Mouse (Mus musculus) urinary bladder, postnatal 4 days (tissue): Measurements from ENCODE around the gene Gm13283.
"Not testable (repeated sequence)": the region's sequence is repeated elsewhere in the genome, so short reads cannot be mapped to it uniquely, and the experiment has no call there.

Experiments used
- DNase-seq, 2 experiments: peaks; one replicate each; pipeline ENCODE4 v3.0.0; 2021 to 2022; ENCODE audit warnings: low spot score in 2 of 2

The Gm13283 gene

GRCm38 (mm10) chr4:88759610-88760268 lies at the start of gene Gm13283:
Gm13283 (plus strand) TSS chr4:88760119.
- DNase-seq, result peak; percentile 46 to 75

GRCm38 (mm10) chr4:88714281-88714680 lies 45.6 kb upstream of the Gm13283 start:
- no peak for DNase-seq

- DNase-seq, result no peak
Measured at GRCm38 (mm10) chr4:88715059-88715458, 44.9 kb upstream of the Gm13283 start.

- no peak for DNase-seq
Measured at GRCm38 (mm10) chr4:88718715-88719114, 41.2 kb upstream of the Gm13283 start.

DNA sequence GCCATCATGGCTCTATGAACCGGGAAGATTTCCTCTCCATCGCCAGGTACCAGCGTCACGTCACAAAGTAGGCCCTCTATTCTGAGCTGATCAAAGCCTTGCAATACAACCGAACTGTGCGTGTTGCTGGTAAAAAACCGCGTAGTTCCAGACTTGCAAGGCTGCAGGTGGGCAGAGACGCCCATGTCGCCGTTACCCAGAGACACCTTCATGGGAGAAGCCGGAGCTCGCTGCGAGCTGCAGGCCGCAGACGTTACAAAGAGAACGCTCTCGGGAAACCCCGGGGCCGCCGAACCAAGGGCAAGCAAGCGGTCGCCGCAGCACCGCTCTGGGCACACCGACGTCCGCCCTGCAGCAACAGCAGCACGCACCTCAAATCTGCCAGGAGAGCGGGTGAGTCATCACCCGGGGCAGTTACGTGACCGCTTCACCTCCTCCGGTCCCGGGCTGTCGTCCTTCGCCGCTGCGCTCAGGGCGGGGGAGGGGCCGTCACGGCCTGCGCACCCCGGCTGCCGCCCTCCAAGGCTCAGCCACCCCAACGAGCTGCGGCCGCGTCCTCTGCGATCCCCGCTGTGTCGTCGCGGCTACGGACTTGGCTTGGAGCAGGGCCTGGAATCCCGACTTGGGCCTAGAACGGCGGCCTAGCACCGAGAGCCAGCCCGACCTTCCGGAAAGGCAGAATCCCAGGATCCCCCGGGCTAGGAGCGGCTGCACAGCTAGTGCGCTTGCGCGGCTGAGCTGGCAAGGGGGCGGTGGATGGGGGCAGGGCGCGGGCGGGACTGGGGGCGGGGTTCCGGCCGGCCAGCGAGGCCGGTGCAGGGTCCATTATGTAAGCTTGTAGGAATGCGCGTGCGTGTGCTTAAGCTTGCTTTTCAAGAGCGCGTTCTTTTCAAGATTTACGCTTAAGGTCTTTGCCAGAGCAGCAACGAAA lies 37.9 kb upstream of the Gm13283 start, which contains the start of the genes Gm26566 and Klhl9:
TSS of gene Gm26566 (plus strand) at position 15 of the 931 bp plus-strand sequence.
TSS of gene Klhl9 (minus strand) at position 675 of the 931 bp plus-strand sequence.
- peak; percentile 92 to 93 for DNase-seq

GRCm38 (mm10) chr4:88723497-88724090 lies 36.3 kb upstream of the Gm13283 start:
- DNase-seq, result no peak

- no peak for DNase-seq
Measured at GRCm38 (mm10) chr4:88726727-88727126, 33.2 kb upstream of the Gm13283 start.

DNA sequence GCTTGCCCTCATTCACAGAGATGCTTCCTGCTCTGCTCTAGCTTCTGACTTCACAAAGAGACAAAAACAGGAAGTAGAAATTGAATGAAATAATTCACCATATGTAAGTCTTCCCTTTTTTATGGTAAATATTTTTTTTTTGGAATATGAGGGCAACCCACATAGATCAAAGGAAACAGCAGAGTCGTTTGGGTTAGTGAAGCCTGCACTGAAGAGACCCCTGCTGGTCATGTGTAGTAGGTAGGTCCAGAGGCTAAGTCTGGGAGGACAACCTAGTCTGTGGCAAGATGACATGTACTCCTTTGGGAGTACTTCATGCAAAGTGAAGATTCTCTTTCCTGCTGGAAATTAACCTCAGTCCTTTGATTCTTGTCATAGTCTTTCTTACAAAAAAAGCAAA lies 32.6 kb upstream of the Gm13283 start:
- DNase-seq, result no peak

- peak in 1 of 2 experiments; percentile 73 for DNase-seq
Measured at GRCm38 (mm10) chr4:88738480-88738879, 21.4 kb upstream of the Gm13283 start.

DNA sequence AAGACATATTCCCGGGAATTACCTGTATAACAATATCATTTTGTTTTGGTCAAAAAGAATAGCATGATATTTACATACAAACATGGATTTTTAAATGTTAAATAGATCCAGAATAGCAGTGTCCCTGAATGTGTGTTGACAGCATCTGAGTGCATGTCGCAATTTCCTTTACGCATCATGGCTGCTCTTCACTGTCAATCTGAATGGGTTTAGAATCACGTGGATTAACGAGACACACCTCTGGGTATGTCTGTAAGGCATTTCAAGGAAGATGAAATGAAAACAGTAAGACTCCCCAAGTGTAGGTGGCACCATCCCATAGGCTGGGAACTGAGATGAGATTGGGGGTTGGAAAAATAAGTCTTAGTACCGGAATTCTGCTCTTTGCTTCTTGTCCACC lies 20.9 kb upstream of the Gm13283 start:
- DNase-seq, result no peak

- no peak for DNase-seq
Measured at GRCm38 (mm10) chr4:88741426-88741825, 18.5 kb upstream of the Gm13283 start.

GRCm38 (mm10) chr4:88742771-88743371 lies 17.0 kb upstream of the Gm13283 start:
- no peak for DNase-seq

GRCm38 (mm10) chr4:88744207-88744606 lies 15.7 kb upstream of the Gm13283 start:
- no peak for DNase-seq

- DNase-seq, result no peak
Measured at GRCm38 (mm10) chr4:88749926-88750325, 10.0 kb upstream of the Gm13283 start.

- DNase-seq, result peak; percentile 79 to 90
Measured at GRCm38 (mm10) chr4:88754818-88755340, 5.0 kb upstream of the Gm13283 start, which contains the start of gene Gm13271. Gm13271 (plus strand) TSS chr4:88754868.

GRCm38 (mm10) chr4:88756581-88757513 lies 3.1 kb upstream of the Gm13283 start:
- DNase-seq, result not testable (repeated sequence)

DNA sequence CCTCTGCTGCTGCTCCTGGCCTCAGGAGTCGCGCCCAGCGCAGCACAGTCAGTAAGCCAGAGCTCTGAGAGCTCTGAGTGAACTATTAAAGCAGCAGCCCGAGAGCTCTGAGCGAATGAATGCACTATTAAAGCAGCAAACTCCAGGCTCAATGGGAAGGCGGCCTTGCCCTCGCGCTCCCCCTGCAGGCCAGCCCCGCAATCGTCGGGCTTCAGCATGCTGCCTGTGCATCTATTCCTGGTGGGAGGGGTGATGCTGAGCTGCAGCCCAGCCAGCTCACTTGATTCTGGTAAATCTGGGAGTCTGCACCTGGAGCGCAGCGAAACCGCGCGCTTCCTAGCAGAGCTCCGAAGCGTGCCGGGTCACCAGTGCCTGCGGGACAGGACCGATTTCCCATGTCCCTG lies 2.3 kb upstream of the Gm13283 start:
- peak; percentile 91 to 92 for DNase-seq

DNA sequence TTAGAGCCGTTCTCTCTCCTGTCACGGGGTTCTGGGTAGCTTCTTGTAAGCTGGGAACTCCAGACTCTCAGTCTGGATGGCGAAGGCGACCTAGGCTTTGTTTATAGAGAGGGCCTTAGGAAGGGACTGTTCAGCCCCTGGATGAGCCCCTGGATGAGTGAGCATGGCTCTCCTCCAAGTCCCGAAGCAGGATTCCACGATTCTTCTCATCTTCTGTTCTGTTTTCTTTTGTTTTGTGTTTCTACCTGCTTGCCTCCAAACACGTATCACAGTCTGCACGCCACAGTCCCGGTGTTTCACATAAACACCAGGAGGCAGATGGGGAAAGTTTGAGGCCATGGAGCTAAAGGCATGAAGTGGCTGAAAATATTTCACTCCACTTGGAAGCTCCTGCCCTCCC lies 1.2 kb upstream of the Gm13283 start:
- not testable (repeated sequence) for DNase-seq

DNA sequence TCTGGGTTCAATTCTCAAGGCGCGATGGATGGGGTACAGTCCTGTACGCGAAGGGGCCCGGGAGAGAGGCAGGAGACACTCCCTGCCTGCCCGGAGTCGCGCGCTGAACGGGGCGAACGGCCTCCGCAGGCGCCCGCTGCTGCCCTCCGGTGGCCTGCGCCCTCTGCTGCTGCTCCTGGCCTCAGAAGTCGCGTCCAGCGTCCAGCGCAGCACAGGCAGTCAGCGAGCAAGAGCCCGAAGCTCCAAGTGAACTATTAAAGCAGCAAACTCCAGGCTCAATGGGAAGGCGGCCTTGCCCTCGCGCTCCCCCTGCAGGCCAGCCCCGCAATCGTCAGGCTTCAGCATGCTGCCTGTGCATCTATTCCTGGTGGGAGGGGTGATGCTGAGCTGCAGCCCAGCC lies 512 bp downstream of the Gm13283 start:
- peak; percentile 71 to 78 for DNase-seq

GRCm38 (mm10) chr4:88761776-88762175 lies 1.9 kb downstream of the Gm13283 start:
- DNase-seq, result peak; percentile 77 to 94
